Mouse (Mus musculus) lung, adult 2 months (tissue): ENCODE data around the gene Sqstm1. TPM values are rescaled to one million over a fixed set of nuclear protein-coding genes. Genes with fewer than 3 reads are reported as not detected.

ENCODE experiments used
- DNase-seq: peaks from one replicate; pipeline ENCODE4 v3.0.0; 2022
- H3K4me1 ChIP-seq: fragments of 200-500 bp; 2 replicates; pipeline ENCODE4 v1.6.1; 2011; ENCODE audit warnings: low read length; ENCODE audit not compliant: control insufficient read depth, insufficient read depth
- H3K4me3 ChIP-seq: fragments of 200-500 bp; replicated peaks from 2 replicates; pipeline ENCODE3; 2011; ENCODE audit warnings: low read depth, mild to moderate bottlenecking, control low read depth, low read length; ENCODE audit errors: extremely low read depth
- CTCF ChIP-seq: fragments of 200-500 bp; IDR thresholded peaks from 2 replicates; pipeline ENCODE4 v1.5.1; 2011; ENCODE audit warnings: mild to moderate bottlenecking, low read length, control low read depth; ENCODE audit not compliant: insufficient read depth
- POLR2A ChIP-seq: fragments of 200-500 bp; IDR thresholded peaks from 2 replicates; pipeline ENCODE4 v1.6.1; 2011; ENCODE audit warnings: low read depth, mild to moderate bottlenecking, control low read depth, low read length, borderline replicate concordance; ENCODE audit errors: extremely low read depth
- WGBS: fragments of 180-500 bp; shearing (Covaris S2); methylation state at CpG from one replicate; pipeline ENCODE4 v1.1.7; 2018; 5-methylcytosine and 5-hydroxymethylcytosine counted together
- polyA plus RNA-seq: library from polyadenylated mRNA; depleted of rRNA; stranded (reverse); fragments of >200 nt; gene quantifications from 2 replicates; pipeline ENCODE4 v1.2.3, GENCODE M21; 2012

The Sqstm1 gene
- polyA plus RNA-seq, 1 experiment = 249 TPM

GRCm38 (mm10) chr11:50162338-50163050 lies 48.1 kb downstream of the Sqstm1 start:
- DNase-seq = no peak
- Histone ChIP-seq H3K4me3 (no peak overlapping the region), H3K4me1 (0 out of 2 replicates have a peak, but pooled peaks cover 6% of the 10 kb centered on the region)
- TF ChIP-seq POLR2A = no peak
- no peak for TF ChIP-seq CTCF
- WGBS = 88% methylated on average over 3 of the region's 3 CpGs

- peak; percentile 49 for DNase-seq
- TF ChIP-seq POLR2A (no peak), CTCF (peak; percentile 95)
- WGBS = 67% methylated on average over 10 of the region's 10 CpGs
- Histone ChIP-seq H3K4me3 (no peak overlapping the region), H3K4me1 (0 out of 2 replicates have a peak, but pooled peaks cover 6% of the 10 kb centered on the region)
Measured at GRCm38 (mm10) chr11:50161578-50162304, 48.9 kb downstream of the Sqstm1 start.

- 61% methylated on average over 4 of the region's 4 CpGs for WGBS
- Histone ChIP-seq H3K4me3 (no peak overlapping the region), H3K4me1 (0 out of 2 replicates have a peak, but pooled peaks cover 6% of the 10 kb centered on the region)
- no peak for TF ChIP-seq POLR2A
- TF ChIP-seq CTCF = no peak
- DNase-seq = no peak
Measured at GRCm38 (mm10) chr11:50159347-50159746, 51.3 kb downstream of the Sqstm1 start.

DNA sequence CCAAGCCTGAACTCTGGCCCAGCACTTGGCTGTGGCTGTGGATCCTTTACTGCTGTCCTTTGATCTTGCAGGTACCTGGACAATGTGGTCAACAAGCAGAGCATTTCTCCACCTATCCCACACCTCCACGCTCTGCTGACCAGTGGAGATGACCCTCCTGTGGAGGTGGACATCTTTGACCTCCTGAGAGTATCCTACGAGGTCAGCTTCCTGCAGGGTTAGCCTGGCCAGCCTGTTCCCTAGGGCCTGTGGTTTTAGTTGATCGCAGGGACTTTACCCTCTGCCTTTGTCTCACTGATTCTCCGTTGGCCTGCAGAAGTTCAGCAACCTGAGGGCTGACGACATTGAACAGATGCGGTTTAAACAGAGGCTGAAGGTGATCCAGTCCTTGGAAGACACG lies 52.3 kb downstream of the Sqstm1 start:
- no peak for TF ChIP-seq CTCF
- TF ChIP-seq POLR2A = no peak
- DNase-seq = no peak
- no peak overlapping the region for H3K4me3 ChIP-seq
- 92% methylated on average over 7 of the region's 7 CpGs for WGBS
- 0 out of 2 replicates have a peak, but pooled peaks cover 6% of the 10 kb centered on the region for H3K4me1 ChIP-seq

GRCm38 (mm10) chr11:50156725-50157258 lies 53.8 kb downstream of the Sqstm1 start:
- Histone ChIP-seq H3K4me1 (0 out of 2 replicates have a peak, but pooled peaks cover under 1% of the 10 kb centered on the region), H3K4me3 (no peak overlapping the region)
- TF ChIP-seq POLR2A (no peak), CTCF (no peak)
- DNase-seq = no peak
- WGBS = 82% methylated on average over 16 of the region's 16 CpGs

GRCm38 (mm10) chr11:50155785-50156184 lies 54.8 kb downstream of the Sqstm1 start:
- DNase-seq = no peak
- 78% methylated on average over 2 of the region's 2 CpGs for WGBS
- TF ChIP-seq CTCF = no peak
- no peak for TF ChIP-seq POLR2A
- Histone ChIP-seq H3K4me1 (no peaks in the 10 kb centered on the region), H3K4me3 (no peak overlapping the region)

GRCm38 (mm10) chr11:50154777-50155520 lies 55.7 kb downstream of the Sqstm1 start:
- no peak for DNase-seq
- 72% methylated on average over 12 of the region's 12 CpGs for WGBS
- TF ChIP-seq CTCF (no peak), POLR2A (no peak)
- Histone ChIP-seq H3K4me1 (no peaks in the 10 kb centered on the region), H3K4me3 (no peak overlapping the region)

DNA sequence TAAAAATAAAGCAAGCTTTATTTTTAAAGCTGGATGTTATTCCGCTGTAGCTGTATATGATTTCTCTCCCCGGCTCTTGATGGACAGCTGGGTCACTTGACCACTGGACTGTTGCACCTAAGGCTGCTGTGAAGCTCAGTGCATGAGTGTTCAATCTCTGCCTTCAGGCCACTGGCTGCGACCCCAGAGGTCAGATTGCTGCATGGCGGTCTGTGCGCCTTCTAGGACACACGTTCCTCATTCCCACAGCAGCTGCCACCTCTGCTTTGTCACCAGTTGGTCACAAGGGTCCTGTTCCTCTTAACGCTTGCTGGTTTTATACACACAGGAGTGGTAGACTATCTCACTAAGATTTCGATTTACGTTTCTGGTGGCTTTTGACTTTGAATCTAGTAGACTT lies 56.5 kb downstream of the Sqstm1 start:
- WGBS = 66% methylated on average over 9 of the region's 9 CpGs
- TF ChIP-seq CTCF (no peak), POLR2A (no peak)
- no peak overlapping the region for H3K4me3 ChIP-seq
- no peaks in the 10 kb centered on the region for H3K4me1 ChIP-seq
- DNase-seq = no peak

DNA sequence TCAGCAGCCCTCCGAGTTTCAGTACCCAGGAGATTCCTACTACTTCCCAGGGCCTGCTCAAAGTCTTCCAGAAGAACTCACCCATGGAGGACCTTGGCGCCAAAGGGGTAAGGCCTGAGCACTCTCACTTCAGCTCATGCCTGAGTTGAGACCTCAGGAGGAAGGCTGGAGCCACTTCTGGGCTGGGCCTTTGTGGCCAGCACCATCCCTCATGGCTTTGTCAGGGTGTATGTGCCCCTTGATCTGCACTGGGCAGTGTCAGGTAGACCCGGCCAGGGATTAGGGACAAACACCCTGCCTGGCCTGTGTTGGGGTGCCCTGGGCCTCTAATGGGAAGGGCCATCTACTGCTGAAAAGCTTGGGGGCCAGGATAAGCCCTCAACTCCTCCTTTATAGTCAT lies 59.3 kb downstream of the Sqstm1 start:
- no peak for TF ChIP-seq CTCF
- no peak for TF ChIP-seq POLR2A
- H3K4me1 ChIP-seq = no peaks in the 10 kb centered on the region
- H3K4me3 ChIP-seq = no peak overlapping the region
- no peak for DNase-seq
- 85% methylated on average over 3 of the region's 3 CpGs for WGBS
